Mouse (Mus musculus) v-Abl transformed pro-B cells (cell line): ENCODE measurements at regions not wholly inside any gene's neighbourhood (a gene's known extent, or its start where the extent isn't known, plus 50 kb on each side); places are given as distances from the start of the nearest gene placed in this dataset.

Source experiments
- in situ Hi-C, 2 experiments: fragments of 400-800 bp; cut with MboI; formaldehyde crosslinking; loops; one replicate each; pipeline ENCODE4 v1.15.1; 2025; ENCODE audit not compliant: unreplicated experiment in 2 of 2

- in situ Hi-C loops, result no loop called here
Observed at GRCm38 (mm10) chr2:117666528-117666927, 323.7 kb upstream of the Rasgrp1 start.

DNA sequence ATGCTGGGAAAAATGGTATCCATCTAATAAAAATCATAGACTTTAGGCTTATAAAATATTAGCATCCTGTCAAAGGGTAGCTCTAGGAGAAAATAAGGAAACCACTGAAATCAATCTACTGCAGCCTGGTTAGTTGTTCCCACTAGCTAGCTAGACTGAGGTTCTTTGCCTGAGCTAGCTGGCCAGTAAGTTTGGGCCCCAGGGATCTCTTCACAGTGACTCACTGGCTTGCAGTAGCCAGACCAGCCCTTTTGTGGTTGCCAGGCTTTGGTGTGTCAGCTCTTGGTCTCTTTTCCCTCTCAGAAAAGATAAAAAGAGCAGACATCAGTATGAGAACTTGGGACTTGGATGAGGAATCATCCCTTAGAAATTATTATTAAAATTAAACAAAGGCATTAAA, 325.3 kb upstream of the Rasgrp1 start:
- in situ Hi-C loops, result no loop called here

DNA sequence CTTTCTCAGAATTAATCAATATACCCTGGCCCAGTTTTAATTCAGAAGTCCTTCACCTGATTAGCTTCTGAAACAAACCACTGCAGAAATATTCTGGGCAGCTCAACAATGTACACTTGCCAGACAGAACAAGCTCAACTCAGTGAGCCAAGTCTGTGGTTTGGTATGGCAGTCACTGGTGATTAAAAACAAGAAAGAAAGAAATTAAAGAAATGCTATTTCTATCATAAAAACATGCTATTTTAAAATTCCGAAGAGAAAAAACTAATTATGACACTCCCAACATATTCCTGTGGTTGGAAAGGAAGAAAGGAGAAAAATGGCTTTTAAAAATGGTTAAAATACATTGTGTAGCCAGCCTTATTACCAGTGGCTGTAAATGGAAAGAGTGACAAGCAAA, 332.1 kb upstream of the Rasgrp1 start:
- in situ Hi-C loops, result no loop called here

- in situ Hi-C loops, result no loop called here
Observed at GRCm38 (mm10) chr2:117678650-117679049, 335.8 kb upstream of the Rasgrp1 start.

- in situ Hi-C loops, result no loop called here
Observed at GRCm38 (mm10) chr2:117685836-117686453, 343.1 kb upstream of the Rasgrp1 start.

GRCm38 (mm10) chr2:117693537-117693936, 350.7 kb upstream of the Rasgrp1 start:
- in situ Hi-C loops, result no loop called here

GRCm38 (mm10) chr2:117710173-117710813, 367.5 kb upstream of the Rasgrp1 start:
- in situ Hi-C loops, result no loop called here

DNA sequence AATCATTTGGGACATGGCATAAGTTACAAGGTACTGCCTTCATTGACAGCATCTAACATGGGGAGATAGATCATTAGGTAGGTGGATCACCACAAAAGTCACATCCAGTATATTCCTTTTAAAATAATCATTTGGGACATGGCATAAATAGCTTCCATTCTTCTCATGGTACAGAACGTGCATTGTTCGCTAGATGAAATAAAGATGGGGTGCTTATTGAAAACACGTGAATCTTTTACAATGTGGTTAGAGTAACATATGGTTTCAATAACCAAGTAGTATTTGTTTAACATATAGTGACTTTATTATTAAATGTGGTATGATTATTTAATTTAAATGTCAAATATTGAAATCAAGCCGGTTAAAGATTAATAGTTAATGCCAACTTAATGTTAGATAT, 381.3 kb upstream of the Rasgrp1 start:
- in situ Hi-C loops, result no loop called here

DNA sequence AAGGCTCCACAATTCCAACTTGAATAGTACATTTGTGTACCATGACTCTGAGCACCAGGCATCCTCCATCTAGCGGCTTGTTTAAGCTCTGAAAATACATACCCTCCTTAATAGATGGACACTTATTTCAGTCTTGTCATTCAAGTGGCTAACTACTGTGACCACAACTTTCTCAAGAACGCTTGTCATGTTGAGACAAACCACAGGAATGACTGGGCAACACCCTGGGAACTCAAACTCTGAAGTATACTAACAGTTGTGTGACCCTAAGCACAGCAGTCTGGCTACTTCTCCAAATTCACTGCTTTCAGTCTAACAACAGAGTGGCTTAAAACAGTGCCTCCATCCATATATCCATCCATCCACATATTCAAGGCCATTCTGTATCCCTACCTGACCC, 380.4 kb upstream of the Thbs1 start:
- in situ Hi-C loops, result no loop called here

GRCm38 (mm10) chr2:117742413-117742812, 369.3 kb upstream of the Thbs1 start:
- in situ Hi-C loops, result no loop called here

DNA sequence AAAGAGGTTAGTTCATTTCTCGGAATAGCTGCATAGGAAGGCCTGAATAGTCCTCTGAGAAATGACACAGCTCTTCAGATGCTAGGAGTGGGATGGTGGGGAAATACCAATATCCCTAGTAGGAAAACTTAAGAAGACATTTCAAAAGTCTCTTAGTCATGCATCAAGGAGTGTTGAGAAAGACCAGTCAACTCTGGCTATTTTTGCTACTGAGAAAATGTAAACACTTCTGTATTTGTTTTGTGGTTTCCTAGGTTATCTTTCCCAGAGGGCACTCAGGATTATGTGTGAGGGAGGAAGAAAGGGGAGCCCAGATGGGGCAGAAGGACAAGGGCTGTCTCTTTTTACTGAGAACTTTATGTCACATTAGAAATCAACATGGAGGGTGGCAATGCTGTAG, 367.8 kb upstream of the Thbs1 start:
- in situ Hi-C loops, result no loop called here

DNA sequence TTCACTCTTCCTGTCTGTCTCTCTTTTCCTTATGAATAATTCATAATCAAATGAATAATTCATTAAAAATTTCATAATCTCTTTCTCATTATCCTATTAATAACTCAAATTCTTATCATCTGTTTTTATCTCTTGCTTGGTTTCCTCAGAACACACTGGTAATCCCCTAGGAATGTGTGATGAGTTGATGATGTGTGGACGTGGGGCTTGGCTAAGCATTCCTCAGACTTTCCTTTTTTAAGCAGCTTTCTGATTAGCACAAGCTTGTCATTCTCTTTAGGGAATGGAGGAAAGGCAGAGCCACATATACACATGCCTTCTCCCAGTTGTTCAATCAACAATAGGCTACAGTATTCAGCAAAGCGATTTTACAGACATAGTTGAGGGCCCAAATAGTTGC, 365.9 kb upstream of the Thbs1 start:
- in situ Hi-C loops, result no loop called here

DNA sequence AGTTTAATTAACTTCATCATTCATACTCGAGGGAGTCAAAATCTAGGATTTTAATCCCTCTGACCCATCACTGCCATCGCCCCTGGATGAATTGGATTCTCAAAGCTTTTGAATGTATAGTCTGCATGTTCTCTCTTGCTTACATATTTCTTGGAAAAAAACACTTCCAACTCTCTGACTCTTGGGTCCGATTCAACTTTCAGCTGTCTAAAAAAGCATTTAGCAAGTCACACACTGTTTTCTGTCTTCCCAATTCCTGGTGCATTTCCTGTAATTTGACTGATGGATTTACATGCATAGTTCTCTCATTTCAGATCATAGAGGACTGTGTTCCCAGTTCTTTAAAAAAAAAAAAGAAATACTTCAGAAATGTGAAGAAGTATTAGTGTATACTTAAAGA, 364.5 kb upstream of the Thbs1 start:
- in situ Hi-C loops, result no loop called here

GRCm38 (mm10) chr2:117748892-117749291, 362.8 kb upstream of the Thbs1 start:
- in situ Hi-C loops, result no loop called here

GRCm38 (mm10) chr2:117759491-117760013, 352.1 kb upstream of the Thbs1 start:
- in situ Hi-C loops, result no loop called here

GRCm38 (mm10) chr2:117763631-117764030, 348.0 kb upstream of the Thbs1 start:
- in situ Hi-C loops, result no loop called here

DNA sequence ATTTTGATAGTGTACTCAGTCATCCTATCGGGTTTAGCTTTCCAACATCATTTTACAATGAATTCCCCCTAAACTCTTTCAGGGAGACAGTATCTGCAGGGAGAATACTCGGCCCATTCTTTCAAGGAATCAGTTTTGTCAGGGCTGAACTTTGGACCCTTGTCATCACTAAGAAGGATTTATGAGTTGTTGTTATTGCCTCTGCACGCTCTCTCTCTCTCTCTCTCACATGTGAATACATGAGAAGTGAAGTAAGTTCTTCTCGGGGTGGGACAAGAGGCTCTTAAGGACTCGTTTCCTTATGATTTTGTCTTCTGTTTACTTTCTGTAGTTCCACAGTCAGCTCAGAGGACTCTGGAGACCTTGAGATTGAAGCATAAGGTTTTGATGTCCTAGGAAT, 346.1 kb upstream of the Thbs1 start:
- in situ Hi-C loops, result no loop called here

- in situ Hi-C loops, result no loop called here
Observed at GRCm38 (mm10) chr2:117766450-117766849, 345.2 kb upstream of the Thbs1 start.

GRCm38 (mm10) chr2:117769402-117770114, 342.1 kb upstream of the Thbs1 start:
- in situ Hi-C loops, result no loop called here

DNA sequence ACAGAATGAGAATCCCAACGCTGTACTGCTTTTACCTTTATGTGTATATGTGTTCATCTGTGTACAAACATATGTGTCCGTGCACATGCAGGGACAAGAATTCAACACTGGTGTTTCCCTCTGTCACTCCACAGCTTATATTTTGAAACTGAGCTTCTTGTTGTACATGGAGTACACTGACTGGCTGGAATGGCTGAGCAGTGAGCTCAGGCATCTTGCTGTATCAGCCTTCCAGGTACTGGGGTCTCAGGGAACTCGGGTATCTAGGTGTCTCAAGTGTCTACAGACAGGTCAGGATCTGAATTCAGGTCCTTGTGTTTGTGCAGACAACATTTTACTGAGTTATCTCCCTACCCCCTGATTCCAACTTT, 341.6 kb upstream of the Thbs1 start:
- in situ Hi-C loops, result no loop called here

DNA sequence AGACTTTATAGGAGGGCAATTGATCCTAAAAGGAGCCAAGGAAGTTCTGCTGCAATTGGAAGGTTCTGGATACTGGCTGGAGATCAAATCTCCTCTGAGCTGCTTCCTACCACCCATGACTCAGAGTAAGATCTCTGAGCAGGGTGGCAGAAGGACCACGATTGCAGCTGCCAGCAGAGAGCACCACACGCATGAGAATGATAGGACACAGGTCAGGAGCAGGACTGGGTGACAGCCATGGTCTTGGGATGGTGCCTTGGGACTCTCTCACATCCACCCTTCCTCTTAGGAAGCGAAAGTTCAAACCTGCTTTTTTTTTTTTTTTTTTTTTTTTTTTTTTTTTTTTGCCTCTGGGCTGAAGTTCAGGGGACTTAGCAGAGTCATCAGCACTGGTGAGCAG, 331.4 kb upstream of the Thbs1 start:
- in situ Hi-C loops, result no loop called here

GRCm38 (mm10) chr2:117780816-117781215, 330.9 kb upstream of the Thbs1 start:
- in situ Hi-C loops, result no loop called here
